Mouse (Mus musculus): ENCODE measurements around the gene Hemgn. TPM values are rescaled to one million over a fixed set of nuclear protein-coding genes. Genes with fewer than 3 reads are reported as not detected.

Gene Hemgn
- polyA plus RNA-seq, 2 experiments: 0.45 to 0.60 TPM

- Histone ChIP-seq H3K9ac (ENCODE audit: low read depth, low read length, severe bottlenecking) (peak overlapping the region; percentile 99), H3K27ac (replicated peaks; ENCODE audit: low read depth, low read length) (peak overlapping the region; percentile 100), H3K36me3 (ENCODE audit: control insufficient read depth, insufficient read depth, low read length) (no peaks in the 10 kb centered on the region), H3K9me3 (ENCODE audit: control insufficient read depth, low read length) (no peaks in the 10 kb centered on the region), H3K4me2 (replicated peaks; ENCODE audit: low read depth, low read length, severe bottlenecking) (peak overlapping the region; percentile 57), H3K4me1 (ENCODE audit: control insufficient read depth, insufficient read depth, low read length) (peaks cover 17% of the 10 kb centered on the region), H3K4me3 (replicated peaks; ENCODE audit: low read length) (peak overlapping the region; percentile 89), H3K27me3 (ENCODE audit: control insufficient read depth, insufficient read depth, low read length) (no peaks in the 10 kb centered on the region)
- no peak for TF ChIP-seq POLR2A (IDR thresholded peaks at IDR 0.05; ENCODE audit: borderline replicate concordance, extremely low read depth, insufficient read depth, insufficient read length)
- WGBS: 18% methylated on average over 7 of the region's 7 CpGs
- ATAC-seq (ENCODE audit: low FRiP score, low read depth): no peak
- no peak for DNase-seq (ENCODE audit: low spot score)
Measured at GRCm38 (mm10) chr4:46450020-46450518, 36.8 kb upstream of the Hemgn start.

- H3K9me3 ChIP-seq (ENCODE audit: control insufficient read depth, low read length): no peaks in the 10 kb centered on the region
- ATAC-seq (ENCODE audit: low FRiP score, low read depth) (no peak), DNase-seq (ENCODE audit: low spot score) (no peak)
- H3K4me2 ChIP-seq (replicated peaks; ENCODE audit: low read depth, low read length, severe bottlenecking): no peak overlapping the region
- no peak overlapping the region for H3K4me3 ChIP-seq (replicated peaks; ENCODE audit: low read length)
- H3K36me3 ChIP-seq (ENCODE audit: control insufficient read depth, insufficient read depth, low read length): no peaks in the 10 kb centered on the region
- H3K27me3 ChIP-seq (ENCODE audit: control insufficient read depth, insufficient read depth, low read length): no peaks in the 10 kb centered on the region
- TF ChIP-seq POLR2A (IDR thresholded peaks at IDR 0.05; ENCODE audit: borderline replicate concordance, extremely low read depth, insufficient read depth, insufficient read length): no peak
- WGBS: 60% methylated on average over 6 of the region's 6 CpGs
- peaks cover 11% of the 10 kb centered on the region for H3K4me1 ChIP-seq (ENCODE audit: control insufficient read depth, insufficient read depth, low read length)
- no peak overlapping the region for H3K27ac ChIP-seq (replicated peaks; ENCODE audit: low read depth, low read length)
- no peak overlapping the region for H3K9ac ChIP-seq (ENCODE audit: low read depth, low read length, severe bottlenecking)
Measured at GRCm38 (mm10) chr4:46448886-46449285, 35.6 kb upstream of the Hemgn start.

- Histone ChIP-seq H3K9me3 (ENCODE audit: control insufficient read depth, low read length) (no peaks in the 10 kb centered on the region), H3K9ac (ENCODE audit: low read depth, low read length, severe bottlenecking) (no peak overlapping the region), H3K27ac (replicated peaks; ENCODE audit: low read depth, low read length) (no peak overlapping the region), H3K4me2 (replicated peaks; ENCODE audit: low read depth, low read length, severe bottlenecking) (no peak overlapping the region), H3K4me1 (ENCODE audit: control insufficient read depth, insufficient read depth, low read length) (peaks cover under 1% of the 10 kb centered on the region; the same call in 1 of the 2 replicates), H3K36me3 (ENCODE audit: control insufficient read depth, insufficient read depth, low read length) (no peaks in the 10 kb centered on the region), H3K4me3 (replicated peaks; ENCODE audit: low read length) (no peak overlapping the region), H3K27me3 (ENCODE audit: control insufficient read depth, insufficient read depth, low read length) (no peaks in the 10 kb centered on the region)
- TF ChIP-seq POLR2A (IDR thresholded peaks at IDR 0.05; ENCODE audit: borderline replicate concordance, extremely low read depth, insufficient read depth, insufficient read length): no peak
- DNase-seq (ENCODE audit: low spot score): no peak
- WGBS: 59% methylated on average over 1 of the region's 1 CpGs
- no peak for ATAC-seq (ENCODE audit: low FRiP score, low read depth)
Measured at GRCm38 (mm10) chr4:46447461-46447860, 34.2 kb upstream of the Hemgn start.

- Histone ChIP-seq H3K36me3 (ENCODE audit: control insufficient read depth, insufficient read depth, low read length) (no peaks in the 10 kb centered on the region), H3K27me3 (ENCODE audit: control insufficient read depth, insufficient read depth, low read length) (no peaks in the 10 kb centered on the region), H3K9me3 (ENCODE audit: control insufficient read depth, low read length) (no peaks in the 10 kb centered on the region), H3K4me2 (replicated peaks; ENCODE audit: low read depth, low read length, severe bottlenecking) (no peak overlapping the region), H3K27ac (replicated peaks; ENCODE audit: low read depth, low read length) (no peak overlapping the region), H3K9ac (ENCODE audit: low read depth, low read length, severe bottlenecking) (no peak overlapping the region), H3K4me3 (replicated peaks; ENCODE audit: low read length) (no peak overlapping the region), H3K4me1 (ENCODE audit: control insufficient read depth, insufficient read depth, low read length) (no peaks in the 10 kb centered on the region)
- ATAC-seq (ENCODE audit: low FRiP score, low read depth) (no peak), DNase-seq (ENCODE audit: low spot score) (no peak)
- 52% methylated on average over 9 of the region's 9 CpGs for WGBS
- no peak for TF ChIP-seq POLR2A (IDR thresholded peaks at IDR 0.05; ENCODE audit: borderline replicate concordance, extremely low read depth, insufficient read depth, insufficient read length)
Measured at GRCm38 (mm10) chr4:46445237-46445945, 32.1 kb upstream of the Hemgn start.

GRCm38 (mm10) chr4:46442501-46442900, 29.2 kb upstream of the Hemgn start:
- WGBS: 46% methylated on average over 4 of the region's 4 CpGs
- no peak overlapping the region for H3K9ac ChIP-seq (ENCODE audit: low read depth, low read length, severe bottlenecking)
- no peaks in the 10 kb centered on the region for H3K9me3 ChIP-seq (ENCODE audit: control insufficient read depth, low read length)
- no peak overlapping the region for H3K4me2 ChIP-seq (replicated peaks; ENCODE audit: low read depth, low read length, severe bottlenecking)
- TF ChIP-seq POLR2A (IDR thresholded peaks at IDR 0.05; ENCODE audit: borderline replicate concordance, extremely low read depth, insufficient read depth, insufficient read length): no peak
- H3K4me1 ChIP-seq (ENCODE audit: control insufficient read depth, insufficient read depth, low read length): no peaks in the 10 kb centered on the region
- DNase-seq (ENCODE audit: low spot score) (no peak), ATAC-seq (ENCODE audit: low FRiP score, low read depth) (no peak)
- no peak overlapping the region for H3K27ac ChIP-seq (replicated peaks; ENCODE audit: low read depth, low read length)
- H3K36me3 ChIP-seq (ENCODE audit: control insufficient read depth, insufficient read depth, low read length): no peaks in the 10 kb centered on the region
- no peaks in the 10 kb centered on the region for H3K27me3 ChIP-seq (ENCODE audit: control insufficient read depth, insufficient read depth, low read length)
- H3K4me3 ChIP-seq (replicated peaks; ENCODE audit: low read length): no peak overlapping the region

Data from limb, embryonic 14.5 days (tissue).